Mouse (Mus musculus): ENCODE measurements around the gene Abtb1.

The Abtb1 gene

DNA sequence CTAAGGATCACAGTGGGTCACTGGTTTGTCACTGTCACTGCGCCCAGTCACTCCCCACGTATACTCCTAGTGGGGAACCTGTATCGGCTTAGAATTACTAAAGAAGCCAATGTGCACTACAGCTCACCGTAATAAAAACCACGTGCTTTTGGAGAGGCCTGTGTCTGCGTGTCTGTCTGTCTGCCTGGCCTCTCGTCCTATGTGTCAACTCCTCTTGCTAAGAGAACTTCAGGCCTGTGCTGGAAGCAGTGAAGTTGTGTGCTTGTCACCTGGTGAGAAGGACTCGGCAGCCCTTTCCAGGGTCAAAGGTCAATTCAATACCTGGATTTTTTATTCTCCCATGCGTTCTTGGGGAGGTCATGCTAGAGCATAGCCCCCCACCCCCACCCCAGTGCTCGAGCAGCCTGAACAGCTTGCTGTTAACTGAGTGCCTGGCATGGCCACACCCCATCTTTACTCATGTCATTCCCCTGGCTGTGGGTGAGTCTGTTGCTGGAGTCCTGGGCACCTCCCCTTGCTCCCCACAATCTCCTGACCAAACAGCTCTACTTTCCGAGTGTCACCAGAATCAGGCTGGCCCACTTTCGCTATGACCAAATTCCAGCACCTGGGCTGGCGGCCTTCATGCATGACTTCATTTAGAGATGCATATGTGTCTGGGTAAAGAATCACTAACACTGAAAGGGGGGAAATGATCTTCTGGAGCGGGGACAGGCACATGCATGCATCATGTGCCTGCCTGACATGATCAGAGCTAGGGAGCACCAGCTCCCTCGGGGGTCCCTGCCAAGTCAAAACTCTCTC, 13.4 kb downstream of the Abtb1 start:
- DNase-seq, result no peak

DNA sequence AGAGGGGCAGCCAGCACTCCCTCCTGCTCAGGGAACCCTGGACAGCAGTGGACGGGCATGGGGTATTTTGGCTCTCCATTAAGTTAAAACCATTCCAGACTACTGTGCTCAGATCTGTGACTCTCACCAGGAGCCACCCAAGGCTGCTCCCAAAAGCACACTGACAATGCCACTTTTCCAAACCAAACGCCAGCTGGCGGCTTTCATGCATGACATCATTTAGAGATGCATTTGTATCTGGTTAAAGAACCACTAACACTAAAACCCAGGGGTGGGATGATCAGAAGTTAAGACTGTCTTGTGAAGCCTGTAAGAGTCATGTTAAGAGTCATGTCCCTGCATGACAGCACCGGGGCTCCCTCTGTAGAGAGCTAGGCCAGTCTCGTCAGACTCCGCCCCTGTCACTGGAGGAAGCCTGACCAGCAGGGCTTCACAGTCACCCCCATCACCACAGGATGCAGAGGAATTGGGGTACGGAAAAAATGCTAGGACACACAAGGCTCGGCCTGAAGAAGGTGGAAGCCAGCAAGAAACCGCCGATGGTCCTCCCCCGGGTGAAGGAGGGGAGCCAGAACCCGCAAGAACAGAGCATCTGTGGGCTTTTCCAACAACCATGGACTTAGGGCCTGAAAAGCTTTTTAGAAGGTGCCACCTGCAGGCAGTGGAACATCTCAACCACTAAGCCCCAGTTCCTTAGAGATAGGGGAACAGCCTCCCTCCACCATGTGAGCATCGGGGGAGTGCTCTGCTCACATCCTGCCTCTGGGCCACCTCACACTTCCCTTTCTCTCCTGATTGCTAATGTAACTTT, 14.2 kb downstream of the Abtb1 start:
- no peak for DNase-seq

DNA sequence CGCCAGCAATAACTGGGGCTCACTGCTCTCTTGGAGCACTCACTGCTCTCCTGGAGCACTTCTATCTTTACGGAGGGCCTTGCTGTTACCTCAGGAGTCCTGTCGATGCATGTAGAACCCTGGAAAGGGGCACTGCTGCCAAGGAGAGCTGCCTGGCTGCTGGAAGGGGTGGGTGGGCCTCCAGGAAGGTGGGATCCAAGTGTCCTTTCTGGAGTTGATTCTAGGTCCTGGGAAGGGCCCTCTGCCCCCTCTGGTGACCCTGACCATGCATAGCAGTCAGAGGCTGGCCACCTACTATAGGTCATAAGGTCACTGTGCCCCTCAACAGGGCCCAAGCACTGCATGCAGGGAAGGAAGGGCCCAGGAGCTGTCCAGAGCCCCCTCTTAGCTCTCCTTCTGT, 14.8 kb downstream of the Abtb1 start:
- no peak for DNase-seq

DNA sequence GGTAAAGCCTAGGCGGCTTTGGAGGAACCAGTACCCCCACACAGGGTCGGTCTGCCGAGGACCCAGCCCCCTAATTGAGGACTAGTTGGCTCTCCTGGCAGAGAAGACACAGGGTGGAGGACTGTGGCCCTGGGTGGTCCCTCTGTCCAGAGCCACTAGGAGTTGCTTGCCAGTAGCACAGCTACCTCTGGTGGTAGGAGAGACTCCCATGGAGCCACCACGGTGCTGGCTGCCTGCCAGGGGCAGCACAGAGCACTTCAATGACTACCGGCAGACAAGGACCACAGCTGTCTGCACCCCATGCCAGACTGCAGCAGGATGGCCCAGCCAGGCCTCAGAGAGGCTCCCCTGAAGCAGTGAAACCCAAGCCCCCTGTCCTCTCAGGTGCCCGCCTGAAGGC, 15.2 kb downstream of the Abtb1 start:
- peak; percentile 84 for DNase-seq

DNA sequence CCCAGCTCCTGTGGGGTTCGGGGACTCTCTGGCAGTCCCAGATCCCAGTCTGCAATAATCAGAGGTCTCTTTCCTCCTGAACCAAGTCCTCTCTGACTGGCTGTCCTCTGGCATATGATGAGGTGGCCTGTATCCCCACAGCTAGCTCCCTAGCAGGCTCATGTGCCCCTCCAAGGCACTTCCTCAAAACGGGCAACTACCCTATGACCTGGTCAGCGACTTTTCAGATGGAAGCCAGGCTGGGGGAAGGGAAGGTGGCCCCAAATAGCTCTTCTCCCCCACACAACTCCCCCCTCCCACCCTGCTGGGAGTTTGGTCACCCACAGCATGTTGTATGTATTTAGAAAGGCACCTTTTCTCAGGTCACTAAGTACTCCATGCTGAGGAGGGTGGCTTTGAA, 15.7 kb downstream of the Abtb1 start:
- DNase-seq, result no peak

DNA sequence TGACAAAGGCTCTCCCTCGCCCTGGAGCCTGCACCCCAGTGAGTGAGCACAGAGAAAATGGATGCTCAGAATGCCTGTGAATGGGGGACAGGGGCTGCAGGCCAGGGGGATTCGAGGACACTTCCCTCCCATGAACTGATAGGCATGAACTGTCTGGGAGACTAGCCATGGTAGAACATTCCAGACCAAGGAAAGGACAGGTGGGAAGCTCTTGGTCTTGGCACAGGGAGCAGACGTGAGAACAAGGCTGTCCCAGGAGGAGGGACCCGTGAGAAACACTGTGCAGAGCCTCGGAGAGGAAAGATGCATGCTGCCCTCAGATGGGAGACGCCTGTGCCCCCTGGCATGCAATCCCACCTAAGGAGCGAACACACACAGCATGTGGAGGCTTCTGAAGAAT, 17.6 kb downstream of the Abtb1 start:
- no peak for DNase-seq

DNA sequence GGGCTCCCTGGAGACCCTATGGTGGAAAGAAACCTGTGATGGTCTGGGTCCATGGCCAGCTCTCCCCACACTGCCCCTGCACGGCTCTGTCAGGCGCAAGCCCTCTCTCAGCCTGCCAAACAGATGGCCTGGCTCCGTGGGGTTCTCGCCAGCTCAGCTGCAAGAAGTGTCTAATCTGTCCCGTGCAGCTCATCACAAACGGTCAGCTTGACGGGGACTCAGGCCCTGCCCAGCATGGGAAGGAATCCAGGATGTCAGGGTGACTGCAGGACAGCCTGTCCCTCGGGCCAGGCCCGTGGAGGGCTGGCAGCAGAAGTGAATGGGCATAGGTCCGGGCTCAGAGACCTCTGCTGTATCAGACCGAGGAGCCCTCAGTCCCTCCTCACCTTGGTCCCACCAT, 19.9 kb downstream of the Abtb1 start:
- DNase-seq, result no peak

DNA sequence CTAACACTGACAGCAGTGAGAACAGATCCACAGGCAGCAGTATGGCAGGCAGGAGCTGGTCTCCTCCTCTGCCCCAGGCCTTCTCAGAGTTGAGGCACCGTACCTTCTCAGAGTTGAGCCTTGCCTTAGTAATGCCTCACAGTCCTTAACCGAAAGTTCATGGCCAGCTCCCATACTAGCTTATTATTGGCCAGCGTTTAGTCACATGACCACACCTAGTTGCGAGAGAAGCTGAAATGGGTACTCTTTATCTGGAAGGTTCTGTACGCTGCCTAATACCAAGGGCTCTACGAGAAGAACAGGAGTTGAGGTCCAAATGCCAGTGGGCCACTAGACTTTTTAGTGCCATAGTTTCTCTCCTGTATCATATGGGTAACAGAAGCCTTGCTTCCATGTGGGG, 20.5 kb downstream of the Abtb1 start:
- no peak for DNase-seq

DNA sequence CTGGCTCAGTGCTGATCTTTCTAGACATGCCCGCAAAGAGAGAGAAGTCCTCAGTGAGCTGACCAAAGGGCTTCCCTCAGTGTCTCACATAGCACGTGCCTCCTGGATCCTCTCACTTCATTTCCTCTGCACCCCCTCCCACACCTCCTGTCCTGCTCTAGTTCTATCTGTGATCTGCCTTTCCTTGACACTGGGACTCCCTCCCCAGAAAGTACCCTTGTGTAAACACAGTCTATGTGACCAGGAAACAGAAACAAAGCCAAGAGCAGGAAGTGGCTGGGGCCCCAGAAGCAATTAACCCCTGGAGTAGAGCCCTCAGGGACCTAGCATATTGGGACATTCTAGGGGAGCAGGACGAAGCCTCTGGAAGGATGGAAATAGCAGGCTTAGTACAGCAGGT, 20.9 kb downstream of the Abtb1 start:
- no peak for DNase-seq

DNA sequence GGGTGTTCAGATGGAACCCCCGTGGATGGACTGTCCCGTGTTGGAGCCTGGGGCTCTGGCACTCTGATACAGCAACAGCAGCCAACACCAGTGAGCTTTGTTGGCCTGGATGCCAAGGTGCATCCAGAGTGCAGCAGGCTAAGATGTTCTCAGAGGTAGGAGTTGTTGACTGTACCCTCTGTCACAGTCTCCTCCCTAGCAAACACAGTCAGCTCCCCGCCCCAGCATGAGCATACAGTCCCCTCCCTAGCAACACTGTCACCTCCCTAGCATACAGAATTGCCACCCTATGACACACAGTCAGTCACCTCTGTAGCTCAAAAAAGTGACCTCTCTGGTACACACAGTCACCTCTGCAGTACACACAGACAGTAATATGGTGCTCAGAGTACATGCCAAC, 24.9 kb downstream of the Abtb1 start:
- DNase-seq, result no peak

DNA sequence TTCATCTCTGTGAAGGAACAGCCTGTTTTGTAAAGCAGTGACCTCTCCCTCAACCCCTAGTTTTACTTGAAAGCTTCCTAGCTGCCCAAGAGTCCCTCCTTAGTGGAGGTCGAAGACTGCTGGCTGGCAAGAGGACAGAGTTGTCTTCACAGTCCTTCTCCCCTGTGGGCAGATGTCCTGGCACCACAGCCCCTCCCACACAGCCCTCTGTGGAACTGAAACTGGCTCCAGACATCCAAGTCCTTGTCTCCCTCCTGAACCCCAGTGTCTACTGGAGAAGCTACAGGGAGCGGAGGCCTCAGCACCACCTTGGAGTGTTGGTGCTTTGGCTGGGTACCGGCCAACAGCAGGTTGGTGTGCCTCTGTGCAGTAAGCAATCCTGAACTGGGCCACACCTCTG, 26.3 kb downstream of the Abtb1 start:
- no peak for DNase-seq

DNA sequence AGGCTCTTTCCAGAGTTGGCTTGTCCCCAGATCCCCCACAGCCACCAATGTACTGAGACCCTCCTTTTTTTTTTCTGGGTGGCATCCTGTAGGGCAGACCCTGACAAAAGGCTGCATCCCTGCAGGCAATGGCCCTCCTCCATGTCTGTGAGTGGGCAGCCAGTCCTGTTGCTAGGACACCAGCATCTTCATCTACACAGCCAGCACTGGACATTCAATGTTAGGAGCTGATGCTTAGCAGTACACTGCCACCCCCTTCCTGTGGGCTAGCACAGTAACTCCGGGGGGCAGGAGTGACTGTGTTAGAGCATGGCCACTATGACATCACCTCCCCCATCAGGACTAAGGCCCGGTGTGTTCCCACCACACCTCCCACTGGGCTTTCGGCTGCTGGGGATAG, 26.7 kb downstream of the Abtb1 start:
- DNase-seq, result no peak

DNA sequence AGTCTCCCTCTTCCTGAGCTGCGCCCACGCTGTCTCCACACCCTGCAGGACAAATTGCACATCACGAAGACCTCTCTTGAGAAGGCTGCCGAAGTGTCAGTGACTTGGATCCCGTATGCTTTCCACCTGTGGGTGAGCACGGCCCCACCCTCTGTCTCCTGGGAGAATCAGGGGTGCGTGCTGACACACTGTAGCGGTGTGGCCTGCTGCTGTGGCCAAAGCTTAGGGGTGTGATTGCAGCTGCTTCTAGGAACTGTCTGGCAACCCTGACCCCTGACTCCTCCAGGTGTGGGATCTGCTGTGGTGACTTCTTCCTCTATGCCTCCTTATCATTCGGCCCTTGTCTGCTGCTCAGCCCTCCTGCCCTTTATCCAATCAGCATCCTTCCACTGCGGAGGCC, 28.0 kb downstream of the Abtb1 start:
- no peak for DNase-seq

DNA sequence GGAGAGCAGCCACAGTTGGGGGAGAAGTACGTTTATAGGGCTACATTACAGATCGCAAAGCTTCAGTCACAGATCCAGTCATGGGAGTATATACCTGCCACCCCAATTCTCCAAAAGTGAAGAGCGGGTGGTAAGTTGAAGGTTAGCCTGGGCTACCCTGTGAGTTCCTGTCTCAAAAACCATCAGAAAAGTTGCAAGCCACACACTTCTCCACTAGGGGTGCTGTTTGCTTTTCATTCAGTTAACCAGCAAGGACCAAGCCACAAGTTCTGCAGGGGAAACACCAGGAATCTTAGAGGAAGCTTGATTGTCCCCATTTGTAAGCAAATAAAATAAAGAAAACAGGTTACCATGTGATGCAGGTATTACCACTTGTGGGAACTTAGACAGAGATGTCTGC, 28.9 kb downstream of the Abtb1 start:
- peak; percentile 58 for DNase-seq

DNA sequence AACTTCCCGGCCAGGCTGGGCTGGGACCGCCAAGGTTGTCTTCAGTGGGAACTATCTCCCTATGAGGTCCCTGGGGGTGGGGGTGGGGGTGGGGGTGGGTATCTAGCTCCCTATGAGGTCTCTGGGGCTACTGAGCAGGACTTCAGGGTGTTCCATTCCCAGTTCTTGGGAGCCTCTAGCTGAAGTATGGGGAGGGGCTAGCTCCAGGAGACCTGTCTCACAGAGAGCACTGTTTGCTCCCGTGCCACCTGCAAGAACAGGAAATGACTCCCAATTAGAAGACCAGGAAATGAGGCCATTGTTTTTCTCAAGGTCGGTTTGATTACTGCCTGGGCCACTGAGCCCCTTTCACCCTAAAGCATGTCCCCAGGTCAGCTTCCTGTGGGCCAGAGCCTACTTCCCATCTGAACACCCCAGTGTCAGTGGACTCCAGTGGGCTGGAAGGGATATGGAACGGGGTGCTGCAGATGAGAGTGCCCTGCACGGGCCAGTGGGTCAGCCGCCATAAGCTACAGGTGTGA, 29.8 kb downstream of the Abtb1 start:
- no peak for DNase-seq

DNA sequence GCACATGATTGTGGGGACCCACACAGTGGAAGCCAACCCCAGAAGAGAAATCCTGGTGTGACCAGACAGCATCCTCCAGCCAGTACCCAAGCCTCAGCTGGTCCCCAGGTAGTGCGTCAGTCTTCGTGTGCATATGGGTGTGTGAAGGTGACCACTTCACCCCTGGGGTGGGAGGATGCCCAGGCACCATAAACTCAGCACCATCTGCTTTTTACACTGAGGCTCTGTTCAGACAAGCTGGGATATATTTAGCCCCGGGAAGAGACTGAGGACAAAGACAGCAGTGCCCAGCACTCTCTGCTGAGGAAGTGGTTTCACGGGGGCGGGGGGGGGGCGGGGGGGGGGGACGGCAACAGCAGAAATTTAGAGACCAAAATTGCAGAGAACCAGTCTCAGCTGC, 30.4 kb downstream of the Abtb1 start:
- DNase-seq, result no peak

DNA sequence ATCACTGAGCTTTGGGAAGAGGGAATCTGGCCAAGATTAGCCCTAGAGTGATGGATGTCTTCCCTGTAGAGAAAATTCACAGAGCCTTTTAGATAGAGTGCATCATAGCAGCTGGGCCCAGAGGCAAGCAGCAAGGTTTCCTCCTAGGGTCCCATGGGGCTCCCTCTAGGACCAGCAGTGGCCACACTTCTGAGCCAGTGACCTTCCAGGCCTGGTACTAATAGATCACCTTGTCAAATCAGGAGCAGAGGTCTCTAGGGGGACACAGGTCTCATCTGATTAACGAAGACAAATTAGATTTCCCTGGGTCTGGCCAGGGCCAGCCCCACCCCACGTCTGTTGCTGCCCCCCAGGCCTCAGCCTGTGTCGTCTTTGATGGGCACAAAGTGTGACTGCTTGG, 31.5 kb downstream of the Abtb1 start:
- no peak for DNase-seq

DNA sequence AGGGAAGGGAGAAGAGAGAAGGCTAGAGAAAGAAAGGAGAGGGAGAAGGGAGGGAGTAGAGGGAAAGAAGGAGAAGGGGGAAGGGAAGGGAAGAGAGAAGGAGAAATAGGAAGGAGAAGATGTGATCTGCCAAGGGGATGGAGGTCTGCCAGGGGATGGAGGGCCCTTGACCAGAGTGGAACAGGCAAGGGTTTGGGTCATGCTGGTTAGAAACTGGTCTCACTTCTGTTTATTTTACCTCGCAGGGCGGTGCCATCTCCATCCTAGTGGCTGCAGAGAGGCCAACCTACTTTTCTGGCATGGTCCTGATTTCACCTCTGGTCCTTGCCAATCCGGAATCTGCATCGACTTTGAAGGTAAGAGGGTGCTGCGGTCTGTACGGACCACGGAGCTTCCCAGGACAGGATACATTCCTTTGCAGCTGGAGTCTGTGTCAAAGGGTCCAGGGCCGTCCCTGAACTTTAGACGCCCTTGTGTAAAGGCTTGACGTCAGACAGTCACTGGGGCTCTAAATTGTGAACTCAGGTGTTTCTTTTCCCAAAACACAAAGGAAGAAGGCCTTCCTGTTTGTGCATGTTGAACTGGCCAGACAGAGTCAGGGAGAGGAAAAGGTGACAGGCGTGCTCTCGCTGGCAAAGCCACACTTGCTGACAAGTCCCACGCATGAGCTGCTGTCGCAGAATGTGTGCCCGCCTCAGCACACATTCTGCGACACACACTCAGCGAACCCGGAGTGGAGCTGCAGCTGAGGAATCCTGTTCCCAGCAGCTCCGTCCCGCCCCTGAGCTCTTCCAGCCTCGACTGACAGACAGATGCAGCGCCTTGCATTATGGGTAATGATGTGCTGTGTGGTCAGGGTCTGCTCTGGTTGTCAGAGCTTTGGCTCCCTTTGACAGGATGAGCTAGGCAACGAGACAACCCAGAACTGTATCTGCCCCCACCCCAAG, 32.4 kb downstream of the Abtb1 start:
- no peak for DNase-seq

DNA sequence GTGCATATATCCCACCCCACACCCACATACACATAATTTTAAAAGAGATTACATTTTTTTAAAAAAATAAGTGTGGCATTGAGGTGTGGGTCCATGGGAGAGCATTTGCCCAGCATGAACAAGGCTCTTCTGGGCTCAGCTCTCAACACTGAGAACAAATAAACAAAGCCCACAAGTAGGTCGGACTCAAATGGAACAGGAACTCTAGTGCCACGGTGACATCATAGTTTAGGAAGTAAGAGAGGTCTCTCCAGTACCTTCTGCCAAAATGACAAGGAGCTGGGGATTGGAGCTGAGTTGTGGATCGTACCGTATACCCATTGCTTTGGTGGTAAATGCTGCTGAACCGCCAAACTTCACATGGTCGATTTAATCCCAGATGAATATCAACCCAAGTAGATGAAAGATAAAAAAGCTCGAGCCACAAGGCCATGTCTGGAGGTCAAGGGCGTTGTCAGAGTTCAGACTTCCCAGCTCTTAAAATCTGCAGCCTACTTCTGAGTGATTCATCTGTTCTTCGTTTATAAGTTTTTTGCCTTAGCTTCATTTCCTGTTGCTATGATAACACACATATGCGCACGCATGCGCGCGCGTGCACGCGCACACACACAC, 36.7 kb downstream of the Abtb1 start:
- DNase-seq, result no peak

DNA sequence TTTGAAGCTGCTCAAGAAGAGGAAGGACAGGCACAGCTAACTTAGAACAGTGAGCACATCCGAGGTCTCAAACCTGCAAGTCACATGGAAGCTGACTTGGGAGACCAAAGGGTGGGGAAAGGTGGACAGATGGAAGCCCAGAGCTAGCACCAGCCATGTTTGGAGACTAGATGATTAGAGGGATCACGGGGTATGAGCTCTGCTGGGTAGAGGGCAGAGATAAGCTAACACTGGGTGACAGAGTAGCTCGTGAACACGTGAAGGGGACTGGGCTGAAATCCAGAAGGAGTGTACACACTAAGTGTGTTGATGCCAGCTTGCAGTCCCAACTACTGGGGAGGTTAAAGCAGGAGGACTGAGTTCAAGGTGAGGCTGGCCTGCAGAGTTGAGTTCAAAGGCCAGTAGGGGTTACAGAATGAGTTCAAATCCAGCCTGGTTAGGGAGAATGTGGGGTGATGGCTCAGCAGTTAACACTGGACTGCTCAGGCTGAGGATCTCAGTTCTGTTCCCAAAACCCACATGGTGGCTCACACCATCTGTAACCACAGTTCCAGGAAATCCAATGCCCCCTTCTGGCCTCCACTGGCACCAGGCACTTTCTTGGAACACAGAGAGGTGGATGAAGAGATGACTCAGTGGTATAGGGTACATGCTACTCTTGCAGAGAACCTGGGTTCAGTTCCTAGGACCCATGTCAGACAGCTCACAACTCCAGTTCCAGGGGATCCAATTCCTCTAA, 37.7 kb downstream of the Abtb1 start:
- DNase-seq, result no peak

DNA sequence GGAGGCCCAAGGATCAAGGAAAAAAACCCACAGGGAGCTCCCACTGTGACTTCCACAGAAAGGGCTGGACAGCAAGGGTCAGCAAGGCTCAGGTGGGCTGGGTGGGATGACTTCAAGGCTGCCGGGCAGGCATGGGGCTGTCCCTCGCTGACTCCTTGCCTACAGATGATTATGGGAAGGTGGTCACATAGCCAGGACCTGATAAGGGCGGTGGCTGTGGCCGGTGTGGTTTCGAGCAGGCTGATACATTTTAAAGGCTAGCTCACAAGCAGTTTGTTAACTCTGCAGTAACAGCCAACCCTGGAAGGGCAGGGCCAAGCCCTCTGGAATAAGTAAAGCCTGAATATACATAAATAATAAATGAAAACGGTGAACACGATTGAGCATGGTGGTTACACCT, 38.7 kb downstream of the Abtb1 start:
- no peak for DNase-seq

DNA sequence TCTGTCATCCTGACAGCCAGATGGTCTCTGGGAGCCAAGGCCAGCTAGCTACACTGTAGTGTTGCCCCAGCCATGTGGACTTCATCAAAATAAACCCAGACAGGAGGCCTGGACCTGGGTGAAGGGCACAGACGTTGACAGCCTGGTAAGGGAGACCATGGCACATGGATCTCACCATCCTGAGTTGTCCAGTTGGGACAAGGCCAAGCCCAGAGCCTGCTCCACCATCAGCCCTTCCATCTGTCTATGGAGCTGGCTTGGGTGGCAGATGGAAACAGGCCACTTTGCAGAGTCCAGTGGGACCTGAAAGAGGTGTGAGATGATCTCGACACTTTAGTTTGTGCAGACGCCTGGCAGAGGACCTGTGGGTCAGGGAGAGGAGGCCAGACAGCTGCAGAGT, 41.0 kb downstream of the Abtb1 start:
- DNase-seq, result no peak
